Mouse (Mus musculus) heart, embryonic 13.5 days (tissue): ENCODE measurements around the gene Ryr2. TPM values are rescaled to one million over a fixed set of nuclear protein-coding genes. Genes with fewer than 3 reads are reported as not detected.

Source experiments
- ATAC-seq: fragments of 200-750 bp; cut with Nextera tagmentation; 2 replicates; pipeline ENCODE4 v1.8.0; 2017; ENCODE audit warnings: moderate TSS enrichment; ENCODE audit not compliant: insufficient number of reproducible peaks, low FRiP score, low TSS enrichment; ENCODE audit errors: extremely low read depth
- H3K27ac ChIP-seq: fragments of 300-500 bp; sonication (generic); replicated peaks from 2 replicates; pipeline ENCODE4 v1.5.1; 2015; ENCODE audit warnings: moderate library complexity, mild to moderate bottlenecking, inconsistent platforms
- H3K27me3 ChIP-seq: fragments of 300-500 bp; sonication (generic); replicated peaks from 2 replicates; pipeline ENCODE4 v1.6.1; 2015; ENCODE audit warnings: mild to moderate bottlenecking, inconsistent platforms
- H3K36me3 ChIP-seq: fragments of 300-500 bp; sonication (generic); 2 replicates; pipeline ENCODE4 v1.6.1; 2015; ENCODE audit warnings: mild to moderate bottlenecking, inconsistent platforms
- H3K4me1 ChIP-seq: fragments of 300-500 bp; sonication (generic); 2 replicates; pipeline ENCODE4 v1.6.1; 2015; ENCODE audit warnings: inconsistent platforms
- H3K4me2 ChIP-seq: fragments of 300-500 bp; sonication (generic); 2 replicates; pipeline ENCODE4 v1.6.1; 2015; ENCODE audit warnings: inconsistent platforms, mild to moderate bottlenecking, moderate library complexity
- H3K4me3 ChIP-seq: fragments of 300-500 bp; sonication (generic); 2 replicates; pipeline ENCODE4 v1.5.1; 2015; ENCODE audit warnings: moderate library complexity, mild to moderate bottlenecking, inconsistent platforms
- H3K9ac ChIP-seq: fragments of 300-500 bp; sonication (generic); 2 replicates; pipeline ENCODE4 v1.6.1; 2015; ENCODE audit warnings: inconsistent platforms, mild to moderate bottlenecking, moderate library complexity
- H3K9me3 ChIP-seq: fragments of 300-500 bp; sonication (generic); 2 replicates; pipeline ENCODE4 v1.6.1; 2016; ENCODE audit warnings: inconsistent platforms
- WGBS: fragments of 180-500 bp; shearing (Covaris S2); methylation state at CpG from one replicate; pipeline ENCODE4 v1.1.7; 2015; ENCODE audit warnings: mixed read lengths; 5-methylcytosine and 5-hydroxymethylcytosine counted together
- polyA plus RNA-seq: library from polyadenylated mRNA; unstranded; fragments of >200 nt; fragmentation: Nextera tagmentation; extraction: Ambion mirVana; gene quantifications from 2 replicates; pipeline ENCODE4 v1.2.1, GENCODE M21; 2015

Gene Ryr2
- polyA plus RNA-seq, 1 experiment from 2014 or later: 20.9 TPM

GRCm38 (mm10) chr13:12036834-12037233 lies 69.9 kb downstream of the Ryr2 start:
- H3K36me3 ChIP-seq: no peaks in the 10 kb centered on the region
- no peaks in the 10 kb centered on the region for H3K9me3 ChIP-seq
- H3K9ac ChIP-seq: peak overlapping the region; percentile 58; the same call in 1 of the 2 replicates
- no peaks in the 10 kb centered on the region for H3K27me3 ChIP-seq
- peak overlapping the region; percentile 2; the same call in 1 of the 2 replicates for H3K4me3 ChIP-seq
- H3K4me2 ChIP-seq: peak overlapping the region; percentile 40
- peak overlapping the region; percentile 93 for H3K27ac ChIP-seq
- peaks cover 81% of the 10 kb centered on the region for H3K4me1 ChIP-seq
- ATAC-seq: no peak
- 4% methylated on average over 4 of the region's 4 CpGs for WGBS

GRCm38 (mm10) chr13:12033914-12034313 lies 72.8 kb downstream of the Ryr2 start:
- no peaks in the 10 kb centered on the region for H3K27me3 ChIP-seq
- H3K36me3 ChIP-seq: no peaks in the 10 kb centered on the region
- no peak overlapping the region for H3K4me3 ChIP-seq
- 0 out of 2 replicates have a peak overlapping the region, but pooled peaks have one; percentile 54 for H3K9ac ChIP-seq
- H3K4me1 ChIP-seq: peaks cover 83% of the 10 kb centered on the region
- 49% methylated on average over 6 of the region's 6 CpGs for WGBS
- no peak for ATAC-seq
- H3K4me2 ChIP-seq: peak overlapping the region; percentile 51
- no peaks in the 10 kb centered on the region for H3K9me3 ChIP-seq
- H3K27ac ChIP-seq: peak overlapping the region; percentile 74

GRCm38 (mm10) chr13:12033272-12033671 lies 73.5 kb downstream of the Ryr2 start:
- no peaks in the 10 kb centered on the region for H3K9me3 ChIP-seq
- 0 out of 2 replicates have a peak overlapping the region, but pooled peaks have one; percentile 8 for H3K4me3 ChIP-seq
- no peaks in the 10 kb centered on the region for H3K36me3 ChIP-seq
- H3K27ac ChIP-seq: peak overlapping the region; percentile 74
- WGBS: 43% methylated on average over 5 of the region's 5 CpGs
- H3K9ac ChIP-seq: 0 out of 2 replicates have a peak overlapping the region, but pooled peaks have one; percentile 0
- no peaks in the 10 kb centered on the region for H3K27me3 ChIP-seq
- H3K4me2 ChIP-seq: peak overlapping the region; percentile 51
- ATAC-seq: no peak
- peaks cover 83% of the 10 kb centered on the region for H3K4me1 ChIP-seq

GRCm38 (mm10) chr13:12029841-12030240 lies 76.9 kb downstream of the Ryr2 start:
- Histone ChIP-seq H3K9me3 (no peaks in the 10 kb centered on the region), H3K4me2 (peak overlapping the region; percentile 34), H3K27ac (peak overlapping the region; percentile 70), H3K4me1 (peaks cover 88% of the 10 kb centered on the region), H3K36me3 (no peaks in the 10 kb centered on the region), H3K4me3 (no peak overlapping the region), H3K27me3 (no peaks in the 10 kb centered on the region), H3K9ac (no peak overlapping the region)
- WGBS: 55% methylated on average over 7 of the region's 7 CpGs
- no peak for ATAC-seq

GRCm38 (mm10) chr13:12029326-12029725 lies 77.4 kb downstream of the Ryr2 start:
- Histone ChIP-seq H3K4me3 (no peak overlapping the region), H3K4me2 (no peak overlapping the region), H3K27me3 (no peaks in the 10 kb centered on the region), H3K36me3 (no peaks in the 10 kb centered on the region), H3K4me1 (peaks cover 93% of the 10 kb centered on the region), H3K27ac (peak overlapping the region; percentile 70; the same call in 1 of the 2 replicates), H3K9me3 (no peaks in the 10 kb centered on the region), H3K9ac (no peak overlapping the region)
- ATAC-seq: no peak
- WGBS: 83% methylated on average over 4 of the region's 4 CpGs

GRCm38 (mm10) chr13:12018046-12018445 lies 88.7 kb downstream of the Ryr2 start:
- no peak overlapping the region for H3K4me2 ChIP-seq
- H3K4me1 ChIP-seq: peaks cover 54% of the 10 kb centered on the region
- H3K27me3 ChIP-seq: no peaks in the 10 kb centered on the region
- WGBS: 41% methylated on average over 9 of the region's 9 CpGs
- no peaks in the 10 kb centered on the region for H3K36me3 ChIP-seq
- H3K9me3 ChIP-seq: no peaks in the 10 kb centered on the region
- peak overlapping the region; percentile 33; the same call in 1 of the 2 replicates for H3K9ac ChIP-seq
- no peak for ATAC-seq
- H3K4me3 ChIP-seq: no peak overlapping the region
- H3K27ac ChIP-seq: no peak overlapping the region

GRCm38 (mm10) chr13:12013986-12014385 lies 92.8 kb downstream of the Ryr2 start:
- 61% methylated on average over 8 of the region's 8 CpGs for WGBS
- Histone ChIP-seq H3K9ac (no peak overlapping the region), H3K4me1 (peaks cover 32% of the 10 kb centered on the region), H3K4me2 (no peak overlapping the region), H3K27me3 (no peaks in the 10 kb centered on the region), H3K9me3 (no peaks in the 10 kb centered on the region), H3K4me3 (no peak overlapping the region), H3K36me3 (no peaks in the 10 kb centered on the region), H3K27ac (no peak overlapping the region)
- no peak for ATAC-seq

- no peak for ATAC-seq
- 63% methylated on average over 6 of the region's 6 CpGs for WGBS
- Histone ChIP-seq H3K4me3 (no peak overlapping the region), H3K9me3 (no peaks in the 10 kb centered on the region), H3K27ac (no peak overlapping the region), H3K36me3 (no peaks in the 10 kb centered on the region), H3K27me3 (no peaks in the 10 kb centered on the region), H3K9ac (no peak overlapping the region), H3K4me2 (no peak overlapping the region), H3K4me1 (peaks cover 36% of the 10 kb centered on the region)
Measured at GRCm38 (mm10) chr13:12008995-12009689, 97.6 kb downstream of the Ryr2 start.

GRCm38 (mm10) chr13:12007579-12007978 lies 99.2 kb downstream of the Ryr2 start:
- 46% methylated on average over 2 of the region's 2 CpGs for WGBS
- Histone ChIP-seq H3K27me3 (no peaks in the 10 kb centered on the region), H3K27ac (no peak overlapping the region), H3K9me3 (no peaks in the 10 kb centered on the region), H3K4me3 (no peak overlapping the region), H3K36me3 (no peaks in the 10 kb centered on the region), H3K9ac (no peak overlapping the region), H3K4me1 (peaks cover 33% of the 10 kb centered on the region), H3K4me2 (no peak overlapping the region)
- ATAC-seq: no peak

- H3K9ac ChIP-seq: no peak overlapping the region
- no peak overlapping the region for H3K4me3 ChIP-seq
- WGBS: 15% methylated on average over 3 of the region's 3 CpGs
- H3K27me3 ChIP-seq: no peaks in the 10 kb centered on the region
- peak overlapping the region; percentile 36 for H3K4me2 ChIP-seq
- peak; percentile 45; the same call in 1 of the 2 replicates for ATAC-seq
- peaks cover 65% of the 10 kb centered on the region for H3K4me1 ChIP-seq
- H3K27ac ChIP-seq: peak overlapping the region; percentile 70
- no peaks in the 10 kb centered on the region for H3K9me3 ChIP-seq
- H3K36me3 ChIP-seq: no peaks in the 10 kb centered on the region
Measured at GRCm38 (mm10) chr13:12001891-12002294, 104.9 kb downstream of the Ryr2 start.

GRCm38 (mm10) chr13:11999851-12000250 lies 106.9 kb downstream of the Ryr2 start:
- ATAC-seq: no peak
- Histone ChIP-seq H3K4me2 (no peak overlapping the region), H3K27ac (no peak overlapping the region), H3K27me3 (no peaks in the 10 kb centered on the region), H3K36me3 (no peaks in the 10 kb centered on the region), H3K4me1 (peaks cover 50% of the 10 kb centered on the region), H3K4me3 (no peak overlapping the region), H3K9ac (no peak overlapping the region), H3K9me3 (no peaks in the 10 kb centered on the region)
- WGBS: 59% methylated on average over 4 of the region's 4 CpGs

- H3K27me3 ChIP-seq: no peaks in the 10 kb centered on the region
- 70% methylated on average over 2 of the region's 2 CpGs for WGBS
Measured at GRCm38 (mm10) chr13:11997366-11997765, 109.4 kb downstream of the Ryr2 start.

More at GRCm38 (mm10) chr13:11997366-11997765, 109.4 kb downstream of the Ryr2 start:
- H3K4me3 ChIP-seq: no peak overlapping the region
- no peak for ATAC-seq
- H3K4me2 ChIP-seq: no peak overlapping the region
- no peaks in the 10 kb centered on the region for H3K9me3 ChIP-seq
- peaks cover 55% of the 10 kb centered on the region for H3K4me1 ChIP-seq
- H3K9ac ChIP-seq: no peak overlapping the region
- no peaks in the 10 kb centered on the region for H3K36me3 ChIP-seq
- no peak overlapping the region for H3K27ac ChIP-seq
